Mouse (Mus musculus) midbrain, embryonic 16.5 days (tissue): Measurements from ENCODE around the gene 0610030E20Rik. TPM values are rescaled to one million over a fixed set of nuclear protein-coding genes. Genes with fewer than 3 reads are reported as not detected.

Experiments
- ATAC-seq: fragments of 200-750 bp; cut with Nextera tagmentation; 2 replicates; pipeline ENCODE4 v1.8.0; 2017; ENCODE audit warnings: moderate TSS enrichment
- H3K27ac ChIP-seq: fragments of 300-500 bp; sonication (generic); 2 replicates; pipeline ENCODE4 v1.5.1; 2014; ENCODE audit warnings: mild to moderate bottlenecking, low read length, mixed read lengths
- H3K27me3 ChIP-seq: fragments of 300-500 bp; sonication (generic); 2 replicates; pipeline ENCODE4 v1.6.1; 2014; ENCODE audit warnings: low read depth, low read length, mixed read lengths; ENCODE audit not compliant: control insufficient read depth, insufficient read depth
- H3K36me3 ChIP-seq: fragments of 300-500 bp; sonication (generic); 2 replicates; pipeline ENCODE4 v1.6.1; 2014; ENCODE audit warnings: mild to moderate bottlenecking, low read length, moderate library complexity, mixed read lengths; ENCODE audit not compliant: control insufficient read depth, insufficient read depth
- H3K4me1 ChIP-seq: fragments of 300-500 bp; sonication (generic); 2 replicates; pipeline ENCODE4 v1.6.1; 2014; ENCODE audit warnings: mild to moderate bottlenecking, low read length, mixed read lengths; ENCODE audit not compliant: control insufficient read depth, insufficient read depth
- H3K4me2 ChIP-seq: fragments of 300-500 bp; sonication (generic); 2 replicates; pipeline ENCODE4 v1.6.1; 2014; ENCODE audit warnings: mild to moderate bottlenecking, low read length, mixed read lengths
- H3K4me3 ChIP-seq: fragments of 300-500 bp; sonication (generic); 2 replicates; pipeline ENCODE4 v1.5.1; 2014; ENCODE audit warnings: low read depth, mild to moderate bottlenecking, low read length, moderate library complexity, mixed read lengths
- H3K9ac ChIP-seq: fragments of 300-500 bp; sonication (generic); 2 replicates; pipeline ENCODE4 v1.6.1; 2014; ENCODE audit warnings: low read depth, low read length, mixed read lengths
- H3K9me3 ChIP-seq: fragments of 300-500 bp; sonication (generic); replicated peaks from 2 replicates; pipeline ENCODE4 v1.6.1; 2014; ENCODE audit warnings: mild to moderate bottlenecking, low read length, mixed read lengths; ENCODE audit not compliant: control insufficient read depth, poor library complexity, severe bottlenecking
- WGBS: fragments of 180-500 bp; shearing (Covaris S2); extraction: QIAGEN DNeasy Blood & Tissue Kit; methylation state at CpG from one replicate; pipeline ENCODE4 v1.1.7; 2014; 5-methylcytosine and 5-hydroxymethylcytosine counted together
- polyA plus RNA-seq: library from polyadenylated mRNA; unstranded; fragments of >200 nt; fragmentation: Nextera tagmentation; extraction: Ambion mirVana; gene quantifications from 2 replicates; pipeline ENCODE4 v1.2.1, GENCODE M21; 2015

0610030E20Rik gene
- polyA plus RNA-seq, 1 experiment from 2014 or later, result 16.5 TPM

DNA sequence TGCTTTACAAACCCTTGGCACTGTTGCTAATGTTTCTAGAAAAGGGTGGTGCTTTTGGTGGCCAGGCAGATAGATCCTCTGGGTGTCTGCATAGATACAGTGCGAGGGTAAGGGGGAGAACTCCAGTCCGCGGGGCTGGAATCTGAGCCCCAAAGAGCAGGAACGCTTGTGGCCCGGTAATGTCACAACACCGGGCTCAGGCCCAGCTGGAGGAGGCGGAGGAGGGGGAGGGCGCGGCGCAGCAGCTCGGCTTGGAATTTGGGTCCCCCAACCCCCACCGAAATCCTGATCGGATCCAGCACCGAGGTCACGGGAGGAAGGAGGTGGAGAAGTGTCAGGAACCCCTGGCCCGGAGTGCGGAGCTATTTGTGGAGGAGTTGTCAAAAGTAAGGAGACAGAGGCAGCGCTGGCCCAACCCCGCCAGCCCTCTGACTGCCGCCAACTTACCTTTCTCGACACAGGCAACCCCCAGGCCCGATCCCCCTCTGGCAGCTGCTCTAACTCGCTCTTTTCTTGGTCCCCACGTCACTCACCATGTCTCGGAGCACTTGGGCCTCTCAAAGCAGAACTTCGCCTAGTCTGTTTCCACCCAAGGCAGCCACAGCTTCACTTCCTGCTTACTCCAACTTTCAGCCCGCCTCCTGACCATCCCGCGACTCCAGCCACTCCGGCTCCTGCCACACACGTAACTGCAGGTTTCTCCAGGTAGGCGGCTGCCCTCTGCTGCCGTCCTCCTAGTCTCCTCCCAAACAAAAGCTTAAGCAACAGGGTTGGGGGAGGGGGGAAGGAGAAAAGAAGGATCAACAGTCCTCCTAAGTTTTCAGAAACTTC is 43.0 kb downstream of the 0610030E20Rik start, which contains the start of gene Vamp8:
Gene Vamp8 (minus strand): TSS at position 763 of the 831 bp plus-strand sequence.
- peaks cover 15% of the 10 kb centered on the region for H3K27me3 ChIP-seq
- H3K27ac ChIP-seq, result no peak within 1 kb of the TSS
- 0 out of 2 replicates have a peak, but pooled peaks cover 3% of the 10 kb centered on the region for H3K4me1 ChIP-seq
- H3K9me3 ChIP-seq, result no peaks in the 10 kb centered on the region
- 2% methylated on average over 33 of the region's 33 CpGs for WGBS
- H3K4me3 ChIP-seq, result peak within 1 kb of the TSS; percentile 24
- no peak for ATAC-seq
- H3K4me2 ChIP-seq, result peak within 1 kb of the TSS; percentile 40
- H3K36me3 ChIP-seq, result no peaks in the 10 kb centered on the region
- peak within 1 kb of the TSS; percentile 45; the same call in 1 of the 2 replicates for H3K9ac ChIP-seq

DNA sequence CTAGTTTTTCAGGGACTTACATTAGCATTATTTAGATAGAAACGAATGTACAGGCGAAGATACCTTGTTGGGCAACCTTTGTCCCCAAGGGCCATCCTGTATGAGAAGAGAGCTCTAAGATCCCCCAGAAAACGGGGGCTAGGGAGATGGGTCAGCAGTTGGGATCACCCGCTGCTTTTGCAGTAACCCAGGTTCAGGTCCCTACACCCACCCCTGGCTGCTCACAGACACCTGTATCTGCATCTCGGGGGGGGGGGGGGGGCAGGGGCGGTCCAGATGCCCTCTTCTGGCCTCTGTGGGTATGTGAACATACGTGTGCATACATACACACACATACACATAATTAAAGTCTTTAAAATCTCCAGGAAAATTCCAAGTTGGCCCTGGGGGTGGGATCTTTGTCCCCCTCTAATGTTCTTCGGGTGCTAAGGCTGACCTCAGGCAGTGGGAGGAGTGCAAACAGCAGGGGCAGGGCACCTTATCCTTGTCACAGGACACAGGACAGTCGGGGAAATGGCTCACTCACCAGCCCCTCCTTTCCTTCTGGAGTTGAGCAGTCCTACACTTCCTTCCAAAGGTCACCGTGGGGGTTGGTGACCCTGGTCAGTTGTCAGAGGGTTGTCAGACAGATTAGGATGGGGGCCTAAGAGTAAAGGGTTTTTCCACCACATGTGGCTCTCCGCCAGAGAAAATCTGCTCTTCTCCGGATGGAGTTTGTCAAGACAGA is 43.8 kb downstream of the 0610030E20Rik start:
- no peaks in the 10 kb centered on the region for H3K36me3 ChIP-seq
- H3K4me2 ChIP-seq, result peak overlapping the region; percentile 40
- no peak for ATAC-seq
- H3K27me3 ChIP-seq, result peaks cover 15% of the 10 kb centered on the region
- 18% methylated on average over 11 of the region's 12 CpGs for WGBS
- H3K4me3 ChIP-seq, result peak overlapping the region; percentile 24; the same call in 1 of the 2 replicates
- H3K4me1 ChIP-seq, result 0 out of 2 replicates have a peak, but pooled peaks cover 3% of the 10 kb centered on the region
- no peak overlapping the region for H3K27ac ChIP-seq
- H3K9ac ChIP-seq, result no peak overlapping the region
- H3K9me3 ChIP-seq, result no peaks in the 10 kb centered on the region

DNA sequence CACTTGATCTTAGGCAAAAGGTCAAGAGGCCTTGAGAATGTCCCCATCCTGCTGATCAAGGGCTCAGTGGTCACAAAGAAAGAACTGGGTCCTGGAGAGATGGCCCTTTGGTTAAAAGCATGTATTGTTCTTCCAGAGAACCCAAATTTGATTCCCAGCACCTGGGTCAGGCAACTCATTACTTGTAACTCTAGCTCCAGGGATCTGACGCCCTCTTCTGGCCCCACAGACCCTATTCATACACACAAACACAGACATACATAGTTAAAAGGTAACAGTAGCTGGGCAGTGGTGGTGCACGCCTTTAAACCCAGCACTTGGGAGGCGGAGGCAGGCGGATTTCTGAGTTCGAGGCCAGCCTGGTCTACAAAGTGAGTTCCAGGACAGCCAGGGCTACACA is 45.2 kb downstream of the 0610030E20Rik start:
- Histone ChIP-seq H3K4me3 (no peak overlapping the region), H3K27ac (no peak overlapping the region), H3K27me3 (peaks cover 15% of the 10 kb centered on the region), H3K9me3 (no peaks in the 10 kb centered on the region), H3K4me1 (0 out of 2 replicates have a peak, but pooled peaks cover 3% of the 10 kb centered on the region), H3K36me3 (no peaks in the 10 kb centered on the region), H3K4me2 (no peak overlapping the region), H3K9ac (no peak overlapping the region)
- 89% methylated on average over 5 of the region's 5 CpGs for WGBS
- no peak for ATAC-seq

DNA sequence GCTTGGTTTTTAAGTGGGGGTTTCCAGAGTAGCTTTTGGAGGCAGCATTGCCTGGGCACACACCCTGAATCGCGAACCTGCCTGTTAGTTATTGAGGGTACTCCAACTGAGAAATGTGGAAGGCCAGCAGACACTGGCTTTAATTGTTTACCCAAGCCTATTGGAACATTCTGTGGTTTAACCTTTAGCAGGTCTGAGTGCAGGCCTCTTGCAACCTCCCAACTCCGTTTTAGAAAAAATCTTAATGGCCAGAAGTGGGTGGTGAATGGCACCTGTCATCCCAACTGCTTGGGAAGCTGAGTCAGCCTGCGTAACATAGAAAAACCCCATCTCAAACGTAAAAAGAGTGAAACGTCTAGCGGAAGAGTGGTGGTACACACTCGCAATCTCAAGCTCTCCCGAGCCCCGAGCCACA is 49.7 kb downstream of the 0610030E20Rik start:
- Histone ChIP-seq H3K36me3 (no peaks in the 10 kb centered on the region), H3K9ac (no peak overlapping the region), H3K4me3 (no peak overlapping the region), H3K4me2 (no peak overlapping the region), H3K4me1 (no peaks in the 10 kb centered on the region), H3K27ac (no peak overlapping the region), H3K9me3 (no peaks in the 10 kb centered on the region), H3K27me3 (no peaks in the 10 kb centered on the region; the same call in 1 of the 2 replicates)
- ATAC-seq, result no peak
- 79% methylated on average over 10 of the region's 10 CpGs for WGBS

DNA sequence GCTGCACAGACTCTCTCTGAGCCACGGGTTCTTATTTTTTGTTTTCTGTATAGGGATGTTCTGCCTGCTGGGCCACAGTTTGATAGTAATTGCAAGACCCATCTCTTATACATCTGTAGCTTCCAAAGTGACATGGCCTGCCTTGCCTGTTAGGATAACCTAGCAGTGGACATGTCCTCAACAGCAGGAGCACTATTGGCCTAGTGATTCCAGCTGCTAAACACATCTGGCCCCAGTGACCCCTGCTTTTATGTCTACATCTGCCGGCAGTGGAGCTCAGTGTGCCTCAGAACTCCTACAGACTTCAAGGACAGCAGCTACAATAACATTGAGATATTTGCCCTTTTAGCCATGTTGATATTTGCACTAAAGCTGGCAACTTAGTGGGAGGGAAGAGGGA is 52.9 kb downstream of the 0610030E20Rik start:
- H3K9me3 ChIP-seq, result no peaks in the 10 kb centered on the region
- no peaks in the 10 kb centered on the region for H3K36me3 ChIP-seq
- H3K4me2 ChIP-seq, result no peak overlapping the region
- ATAC-seq, result no peak
- no peaks in the 10 kb centered on the region for H3K4me1 ChIP-seq
- 49% methylated on average over 2 of the region's 2 CpGs for WGBS
- H3K27me3 ChIP-seq, result no peaks in the 10 kb centered on the region; the same call in 1 of the 2 replicates
- no peak overlapping the region for H3K9ac ChIP-seq
- H3K27ac ChIP-seq, result no peak overlapping the region
- H3K4me3 ChIP-seq, result no peak overlapping the region

DNA sequence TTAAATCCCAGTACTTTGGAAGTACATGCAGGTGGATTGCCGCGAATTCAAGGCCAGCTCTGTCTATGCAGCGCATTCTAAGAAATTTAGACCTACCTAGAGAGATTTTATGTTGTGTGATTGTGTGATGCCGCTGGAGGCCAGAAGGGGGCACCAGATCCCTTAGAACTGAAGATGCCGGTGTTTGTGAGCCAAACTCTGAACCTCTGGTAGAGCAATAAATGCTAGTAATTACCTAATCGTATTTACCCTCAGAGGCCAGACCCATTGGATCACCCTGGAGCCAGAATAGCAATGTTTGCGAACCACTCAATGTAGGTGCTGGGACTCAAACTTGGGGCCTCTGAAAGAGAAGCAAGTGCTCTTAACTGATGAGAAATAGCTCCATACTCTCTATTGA is 54.8 kb downstream of the 0610030E20Rik start:
- H3K4me3 ChIP-seq, result no peak overlapping the region
- no peaks in the 10 kb centered on the region for H3K36me3 ChIP-seq
- H3K4me1 ChIP-seq, result no peaks in the 10 kb centered on the region
- H3K27me3 ChIP-seq, result no peaks in the 10 kb centered on the region
- no peak overlapping the region for H3K9ac ChIP-seq
- ATAC-seq, result no peak
- H3K4me2 ChIP-seq, result no peak overlapping the region
- H3K27ac ChIP-seq, result no peak overlapping the region
- WGBS, result 21% methylated on average over 7 of the region's 7 CpGs
- H3K9me3 ChIP-seq, result no peaks in the 10 kb centered on the region

Other genes with a start within 250 kb of the 0610030E20Rik start
- 53.2 and 56.2 TPM in 2 replicates for gene St3gal5, start 249.7 kb upstream of the 0610030E20Rik start, polyA plus RNA-seq
- 1.8 and 2.1 TPM in 2 replicates for gene Atoh8, start 111.7 kb upstream of the 0610030E20Rik start, polyA plus RNA-seq
- gene Sftpb, start 42.7 kb upstream of the 0610030E20Rik start, polyA plus RNA-seq, result 0.19 and 0.26 TPM in 2 replicates
- gene Usp39, start 2.1 kb upstream of the 0610030E20Rik start, polyA plus RNA-seq, result 39.0 and 40.0 TPM in 2 replicates
- gene Tmem150a, start 8.1 kb downstream of the 0610030E20Rik start, polyA plus RNA-seq, result 15.7 and 17.7 TPM in 2 replicates
- gene Rnf181, start 19.6 kb downstream of the 0610030E20Rik start, polyA plus RNA-seq, result 124 and 126 TPM in 2 replicates
- 12.0 and 16.4 TPM in 2 replicates for gene Vamp5, start 33.2 kb downstream of the 0610030E20Rik start, polyA plus RNA-seq
- 15.3 and 16.0 TPM in 2 replicates for gene Vamp8, start 43.4 kb downstream of the 0610030E20Rik start, polyA plus RNA-seq
- gene Ggcx, start 67.0 kb downstream of the 0610030E20Rik start, polyA plus RNA-seq, result 14.3 and 15.2 TPM in 2 replicates
- 348 and 379 TPM in 2 replicates for gene Mat2a, start 92.2 kb downstream of the 0610030E20Rik start, polyA plus RNA-seq
- 0.65 and 0.84 TPM in 2 replicates for gene Sh2d6, start 174.4 kb downstream of the 0610030E20Rik start, polyA plus RNA-seq
- gene Capg, start 197.1 kb downstream of the 0610030E20Rik start, polyA plus RNA-seq, result 5.9 and 6.8 TPM in 2 replicates